In genomic region chr12:109400041-109400440, GRCm38 (mm10) we compare ENCODE assay signal across 8 mouse cellular contexts. TPM values are rescaled to one million over a fixed set of nuclear protein-coding genes. Genes with fewer than 3 reads are reported as not detected.
A peak's percentile ranks its signal among the peaks of the same experiment; 100 is the strongest.
DNase-seq lines count a peak whose midpoint lies in the region; ATAC-seq lines count a peak whose summit lies in the region.
"Had no signal": no experiment of that assay in that cellular context is flagged by ENCODE, and none has a peak within 500 bp of the region (broad histone marks: within the 10 kb centered on the region; RNA-seq: fewer than 3 reads in every experiment).

No protein-coding gene starts in this region.

- no peak for ATAC-seq in heart, embryonic 16.5 days (replicated peaks; ENCODE audit: extremely low read depth, insufficient read depth, low FRiP score)
- no peak for ATAC-seq in lung, embryonic 16.5 days (ENCODE audit: low read depth)
- no peak for ATAC-seq in limb, embryonic 12.5 days (ENCODE audit: insufficient number of reproducible peaks, insufficient read depth, low FRiP score, low TSS enrichment, low read depth)

- peaks cover 43% of the 10 kb centered on the region for H3K4me1 ChIP-seq in heart, embryonic 16.5 days (ENCODE audit: control insufficient read depth, insufficient read depth, low read length)
- H3K4me1 ChIP-seq in lung, embryonic 16.5 days (replicated peaks; ENCODE audit: control insufficient read depth, insufficient read depth, low read length): peaks cover 44% of the 10 kb centered on the region
- peaks cover 53% of the 10 kb centered on the region for H3K4me1 ChIP-seq in limb, embryonic 12.5 days (replicated peaks)

- DNase-seq in heart, adult 9 months (ENCODE audit: low spot score in 2 of 2): no peak
- DNase-seq in lung, postnatal 14 days: no peak
- no peak for DNase-seq in urinary bladder, adult 18-20 months (ENCODE audit: low spot score in 2 of 2)
- no peak for DNase-seq in cerebellum, adult 9-10 months

- H3K27ac ChIP-seq in heart, embryonic 16.5 days (ENCODE audit: low read length): peak overlapping the region; percentile 44; the same call in 1 of the 2 replicates
- peak overlapping the region; percentile 60; the same call in 1 of the 2 replicates for H3K27ac ChIP-seq in lung, embryonic 16.5 days (ENCODE audit: low read length)
- H3K27ac ChIP-seq in limb, embryonic 12.5 days: no peak overlapping the region
- H3K27ac ChIP-seq: macrophage had no signal

- peak overlapping the region; percentile 39 for H3K9ac ChIP-seq in heart, embryonic 16.5 days (ENCODE audit: low read length)
- H3K9ac ChIP-seq in lung, embryonic 16.5 days (ENCODE audit: low read length): no peak overlapping the region
- H3K9ac ChIP-seq in limb, embryonic 12.5 days (replicated peaks): no peak overlapping the region

- no peaks in the 10 kb centered on the region for H3K36me3 ChIP-seq in heart, embryonic 16.5 days (ENCODE audit: control insufficient read depth, insufficient read depth)
- H3K36me3 ChIP-seq in lung, embryonic 16.5 days (ENCODE audit: control insufficient read depth, insufficient read depth, low read length): no peaks in the 10 kb centered on the region
- H3K36me3 ChIP-seq in limb, embryonic 12.5 days: no peaks in the 10 kb centered on the region

- H3K9me3 ChIP-seq in heart, embryonic 16.5 days (replicated peaks; ENCODE audit: control insufficient read depth, low read length): no peaks in the 10 kb centered on the region
- H3K9me3 ChIP-seq in lung, embryonic 16.5 days (ENCODE audit: control insufficient read depth, low read length): no peaks in the 10 kb centered on the region
- H3K9me3 ChIP-seq in limb, embryonic 12.5 days: no peaks in the 10 kb centered on the region

- H3K4me3 ChIP-seq in heart, embryonic 16.5 days (ENCODE audit: low read length): no peak overlapping the region
- H3K4me3 ChIP-seq in lung, embryonic 16.5 days (ENCODE audit: low read length): no peak overlapping the region
- H3K4me3 ChIP-seq in limb, embryonic 12.5 days (replicated peaks): no peak overlapping the region

- H3K27me3 ChIP-seq in heart, embryonic 16.5 days (ENCODE audit: control insufficient read depth, insufficient read depth, low read length): no peaks in the 10 kb centered on the region; the same call in 1 of the 2 replicates
- no peaks in the 10 kb centered on the region for H3K27me3 ChIP-seq in lung, embryonic 16.5 days (ENCODE audit: control insufficient read depth, insufficient read depth, low read depth, low read length)
- H3K27me3 ChIP-seq in limb, embryonic 12.5 days: peaks cover 17% of the 10 kb centered on the region

- WGBS in heart, embryonic 16.5 days: 80% methylated on average over 7 of the region's 7 CpGs
- 69% methylated on average over 7 of the region's 7 CpGs for WGBS in lung, embryonic 16.5 days
- WGBS in limb, embryonic 12.5 days: 67% methylated on average over 7 of the region's 7 CpGs

- peak overlapping the region; percentile 59; the same call in 1 of the 2 replicates for H3K4me2 ChIP-seq in heart, embryonic 16.5 days (ENCODE audit: low read depth, low read length)
- peak overlapping the region; percentile 41 for H3K4me2 ChIP-seq in lung, embryonic 16.5 days (ENCODE audit: low read depth, low read length)
- peak overlapping the region; percentile 26; the same call in 1 of the 2 replicates for H3K4me2 ChIP-seq in limb, embryonic 12.5 days

RNA-seq across cellular contexts. Expression of gene Dlk1, which starts 52.6 kb away (rescaled TPM):
- 169 and 179 TPM in 2 replicates for polyA plus RNA-seq in heart, embryonic 16.5 days (2015; fragmentation: Nextera tagmentation; extraction: Ambion mirVana)
- 702 and 746 TPM in 2 replicates for polyA plus RNA-seq in lung, embryonic 16.5 days (2015; fragmentation: Nextera tagmentation; extraction: Ambion mirVana)
- polyA plus RNA-seq in limb, embryonic 12.5 days (2016; fragmentation: Nextera tagmentation; extraction: Ambion mirVana): 120 and 148 TPM in 2 replicates
- polyA plus RNA-seq: macrophage had no signal
